ENCODE assay signal across 8 mouse cellular contexts in the genomic region with DNA sequence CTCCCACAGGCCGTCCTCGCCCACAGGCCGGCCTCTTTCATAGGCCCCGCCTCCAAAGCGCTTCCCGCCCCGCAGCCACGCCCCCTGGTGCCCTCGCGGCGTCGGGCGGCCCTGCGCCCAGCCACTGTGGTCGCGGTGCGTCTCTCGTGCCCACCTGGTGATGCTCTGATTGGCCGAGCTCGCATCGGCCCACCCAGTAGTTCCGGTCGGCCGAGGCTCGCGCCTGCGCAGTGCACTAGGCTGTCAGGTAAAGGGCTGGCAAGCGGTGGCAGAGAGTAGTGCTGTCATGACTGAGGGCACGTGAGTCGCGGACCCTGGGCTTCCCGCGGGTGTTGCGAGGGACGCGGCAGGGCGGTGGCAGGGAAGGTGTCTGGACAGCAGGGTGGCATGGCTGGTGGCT. TPM values are rescaled to one million over a fixed set of nuclear protein-coding genes. Genes with fewer than 3 reads are reported as not detected.
DNase-seq lines count a peak whose midpoint lies in the region; ATAC-seq lines count a peak whose summit lies in the region.

TSS of gene Lss (plus strand) at position 214 of the 400 bp plus-strand sequence.

- 0% methylated on average over 36 of the region's 37 CpGs for WGBS in heart, embryonic 13.5 days
- WGBS in liver, embryonic 12.5 days (ENCODE audit: insufficient replicate concordance), result under 1% methylated on average over 37 of the region's 37 CpGs
- WGBS in stomach, embryonic 15.5 days, result under 1% methylated on average over 37 of the region's 37 CpGs

- ATAC-seq in heart, embryonic 13.5 days (ENCODE audit: extremely low read depth, insufficient number of reproducible peaks, low FRiP score, low TSS enrichment), result peak; percentile 100
- ATAC-seq in liver, embryonic 12.5 days, result peak; percentile 99
- peak; percentile 99 for ATAC-seq in stomach, embryonic 15.5 days (ENCODE audit: insufficient read depth, low FRiP score, low read depth)

- H3K27ac ChIP-seq in brown adipose tissue, adult 24 weeks (replicated peaks; ENCODE audit: low read depth, low read length), result no peak within 1 kb of the TSS
- peak within 1 kb of the TSS; percentile 61 for H3K27ac ChIP-seq in heart, embryonic 13.5 days (replicated peaks)
- H3K27ac ChIP-seq in liver, embryonic 12.5 days, result peak within 1 kb of the TSS; percentile 70
- H3K27ac ChIP-seq in stomach, embryonic 15.5 days, result peak within 1 kb of the TSS; percentile 76

- peak within 1 kb of the TSS; percentile 85 for H3K9ac ChIP-seq in heart, embryonic 13.5 days
- H3K9ac ChIP-seq in liver, embryonic 12.5 days, result peak within 1 kb of the TSS; percentile 75
- peak within 1 kb of the TSS; percentile 17; the same call in 1 of the 2 replicates for H3K9ac ChIP-seq in stomach, embryonic 15.5 days

- H3K4me2 ChIP-seq in heart, embryonic 13.5 days, result peak within 1 kb of the TSS; percentile 88
- H3K4me2 ChIP-seq in liver, embryonic 12.5 days, result peak within 1 kb of the TSS; percentile 96
- H3K4me2 ChIP-seq in stomach, embryonic 15.5 days, result peak within 1 kb of the TSS; percentile 92

- H3K27me3 ChIP-seq in heart, embryonic 13.5 days (replicated peaks), result no peaks in the 10 kb centered on the region
- H3K27me3 ChIP-seq in liver, embryonic 12.5 days (replicated peaks), result no peaks in the 10 kb centered on the region
- H3K27me3 ChIP-seq in stomach, embryonic 15.5 days (replicated peaks), result no peaks in the 10 kb centered on the region

- H3K4me3 ChIP-seq in brown adipose tissue, adult 24 weeks (ENCODE audit: insufficient read depth, low read depth, low read length), result peak within 1 kb of the TSS; percentile 84
- H3K4me3 ChIP-seq in heart, embryonic 13.5 days, result peak within 1 kb of the TSS; percentile 79
- H3K4me3 ChIP-seq in liver, embryonic 12.5 days, result peak within 1 kb of the TSS; percentile 72
- peak within 1 kb of the TSS; percentile 71 for H3K4me3 ChIP-seq in stomach, embryonic 15.5 days (replicated peaks)

- H3K36me3 ChIP-seq in heart, embryonic 13.5 days, result peaks cover 31% of the 10 kb centered on the region
- H3K36me3 ChIP-seq in liver, embryonic 12.5 days, result peaks cover 34% of the 10 kb centered on the region
- peaks cover 9% of the 10 kb centered on the region; the same call in 1 of the 2 replicates for H3K36me3 ChIP-seq in stomach, embryonic 15.5 days

- DNase-seq in CD4-positive, CD25-positive, alpha-beta regulatory T cell, adult 2 months (ENCODE audit: low read depth, low spot score), result peak; percentile 98
- DNase-seq in fat pad, adult 2 months (ENCODE audit: extremely low read depth, low read depth, low spot score), result peak; percentile 54
- DNase-seq in kidney, postnatal 10 days, result peak; percentile 97
- peak; percentile 97 to 98 for DNase-seq in natural killer cell, adult 2 months (ENCODE audit: low spot score in 2 of 2)

- no peaks in the 10 kb centered on the region for H3K9me3 ChIP-seq in heart, embryonic 13.5 days
- no peaks in the 10 kb centered on the region for H3K9me3 ChIP-seq in liver, embryonic 12.5 days (replicated peaks)
- H3K9me3 ChIP-seq in stomach, embryonic 15.5 days, result no peaks in the 10 kb centered on the region

- peaks cover 5% of the 10 kb centered on the region for H3K4me1 ChIP-seq in brown adipose tissue, adult 24 weeks (ENCODE audit: control insufficient read depth, insufficient read depth, insufficient read length, low read length)
- peaks cover 17% of the 10 kb centered on the region for H3K4me1 ChIP-seq in heart, embryonic 13.5 days
- H3K4me1 ChIP-seq in liver, embryonic 12.5 days, result peaks cover 26% of the 10 kb centered on the region
- no peaks in the 10 kb centered on the region for H3K4me1 ChIP-seq in stomach, embryonic 15.5 days

RNA-seq across cellular contexts. Expression of gene Lss, which starts in this region (rescaled TPM):
- 28.3 and 42.6 TPM in 2 replicates for polyA plus RNA-seq in brown adipose tissue, adult 24 weeks (2012; ENCODE audit: insufficient read depth, insufficient read length, missing spikeins)
- 9.5 and 10.7 TPM in 2 replicates for polyA plus RNA-seq in heart, embryonic 13.5 days (2015; fragmentation: Nextera tagmentation; extraction: Ambion mirVana)
- 51.9 and 53.5 TPM in 2 replicates for polyA plus RNA-seq in liver, embryonic 12.5 days (2016; fragmentation: Nextera tagmentation; extraction: Ambion mirVana)
- 40.6 and 51.9 TPM in 2 replicates for polyA plus RNA-seq in stomach, embryonic 15.5 days (2015; fragmentation: Nextera tagmentation; extraction: Ambion mirVana)

Comparison
In these comparisons a context has a peak if more than half of its experiments do, and no peak if none do; other contexts are left out.
1. H3K9ac ChIP-seq: peak in every context shown above with its lines; median percentile 85 in heart, embryonic 13.5 days; 75 in liver, embryonic 12.5 days; 17 in stomach, embryonic 15.5 days.